Mouse (Mus musculus): ENCODE results near the gene Ptpn21.
A peak's percentile ranks its signal among the peaks of the same experiment; 100 is the strongest.

DNA sequence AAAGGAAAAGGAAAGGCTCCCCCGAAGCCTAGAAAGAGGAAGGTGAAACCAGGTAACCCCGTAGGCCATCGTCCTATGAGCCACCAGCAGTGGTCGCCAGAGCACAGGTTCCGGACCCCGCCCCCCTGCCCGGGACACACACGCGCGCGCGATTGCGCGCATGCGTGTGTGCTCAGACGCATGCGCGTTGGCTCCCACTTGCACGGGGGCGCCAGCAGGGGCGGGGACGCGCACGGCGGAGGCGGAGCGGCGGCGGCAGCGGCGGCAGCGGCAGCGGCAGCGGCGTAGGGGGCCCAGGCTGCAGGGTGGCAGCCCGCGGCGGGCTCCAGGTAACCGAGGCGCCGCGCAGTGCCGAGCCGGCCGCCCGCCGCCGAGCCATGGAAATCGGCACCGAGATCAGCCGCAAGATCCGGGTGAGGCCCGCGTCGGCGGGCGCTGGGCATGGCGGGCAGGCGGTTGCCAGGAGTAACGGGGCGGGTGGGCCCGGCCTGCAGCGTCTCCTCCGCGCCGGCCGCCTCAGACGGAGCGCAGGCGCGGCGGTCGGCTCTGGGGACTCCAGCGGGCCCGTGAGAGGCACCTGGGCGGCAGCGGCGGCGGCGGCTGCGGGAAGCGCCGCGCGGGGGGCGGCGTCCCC, 9.7 kb upstream of the Ptpn21 start, which contains the start of gene Zc3h14:
- TF ChIP-seq CTCF (IDR thresholded peaks at IDR 0.05; ENCODE audit: low read depth), result peak; percentile 67
- TF ChIP-seq EP300 (IDR thresholded peaks at IDR 0.05; ENCODE audit: low read depth), result no peak
